Mouse (Mus musculus): Measurements from ENCODE around the gene Rnf167.

- no peak for TF ChIP-seq MYOG (IDR thresholded peaks at IDR 0.05; ENCODE audit: control insufficient read depth, extremely low read depth, insufficient read length)
- peak; percentile 76 for TF ChIP-seq CTCF (IDR thresholded peaks at IDR 0.05; ENCODE audit: control insufficient read depth, insufficient read depth, insufficient read length)
- TF ChIP-seq USF1 (IDR thresholded peaks at IDR 0.05; ENCODE audit: low read depth), result no peak
Measured at GRCm38 (mm10) chr11:70605024-70605566, 41.9 kb upstream of the Rnf167 start.
